Mouse (Mus musculus): ENCODE measurements around the gene Nup37. TPM values are rescaled to one million over a fixed set of nuclear protein-coding genes. Genes with fewer than 3 reads are reported as not detected.

Gene Nup37
- total and polyA plus RNA-seq, 2 experiments from 2014 or later: 10.6 to 17.8 TPM

DNA sequence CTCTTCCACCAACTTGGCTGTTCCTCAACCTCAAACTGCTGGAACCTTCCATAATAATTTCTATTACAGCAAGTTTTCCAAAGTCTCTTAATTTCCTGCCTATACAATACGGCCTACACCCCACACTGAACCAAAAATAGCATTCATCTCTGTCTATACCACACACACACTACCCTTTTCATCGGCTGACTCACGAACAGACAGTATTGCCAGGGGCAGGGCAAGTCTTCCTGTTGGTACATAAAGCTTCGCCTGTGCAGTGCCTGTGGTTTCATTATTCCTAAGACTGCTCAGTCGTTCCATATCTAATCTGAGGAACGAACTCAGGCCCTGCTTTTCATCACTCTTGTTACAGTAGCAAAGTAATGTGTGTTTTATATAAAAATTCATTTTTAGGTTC is 4.9 kb downstream of the Nup37 start:
- 90% methylated on average over 6 of the region's 6 CpGs for WGBS
- no peak overlapping the region for H3K9ac ChIP-seq (replicated peaks; ENCODE audit: low read length)
- no peaks in the 10 kb centered on the region for H3K27me3 ChIP-seq (ENCODE audit: insufficient read depth, low read length)
- H3K9me3 ChIP-seq (ENCODE audit: low read length): no peaks in the 10 kb centered on the region
- no peak overlapping the region for H3K4me3 ChIP-seq (ENCODE audit: low read length)
- no peak for ATAC-seq
- peaks cover 7% of the 10 kb centered on the region; the same call in 1 of the 2 replicates for H3K36me3 ChIP-seq (ENCODE audit: insufficient read depth, low read length)
- no peak overlapping the region for H3K4me2 ChIP-seq (ENCODE audit: low read depth, low read length)
- peaks cover 5% of the 10 kb centered on the region; the same call in 1 of the 2 replicates for H3K4me1 ChIP-seq (ENCODE audit: insufficient read depth, low read length)
- no peak overlapping the region for H3K27ac ChIP-seq
- no peak for TF ChIP-seq CTCF (IDR thresholded peaks at IDR 0.05; ENCODE audit: low read depth)
- DNase-seq (ENCODE audit: low spot score): no peak

DNA sequence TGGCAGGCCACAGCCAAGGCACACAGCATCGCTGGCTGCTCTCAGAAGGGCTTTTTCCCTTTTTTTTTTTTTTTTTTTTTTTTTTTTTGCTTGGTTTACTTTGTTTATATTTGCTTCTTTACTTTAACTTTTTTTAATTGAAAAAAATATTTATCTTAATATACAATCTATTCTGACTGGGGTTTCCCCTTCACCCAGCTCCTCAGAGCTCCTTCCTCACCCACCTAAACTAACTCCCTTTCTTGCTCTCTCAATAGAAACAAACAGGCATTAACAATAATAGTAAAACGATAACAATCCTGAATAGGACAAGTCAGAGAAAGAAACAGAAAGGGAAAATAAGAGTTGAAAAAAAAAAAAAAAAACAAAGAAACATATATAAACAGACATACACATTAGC is 15.3 kb downstream of the Nup37 start:
- no peak overlapping the region for H3K27ac ChIP-seq
- H3K27me3 ChIP-seq (ENCODE audit: insufficient read depth, low read length): no peaks in the 10 kb centered on the region
- H3K9ac ChIP-seq (replicated peaks; ENCODE audit: low read length): no peak overlapping the region
- H3K4me1 ChIP-seq (ENCODE audit: insufficient read depth, low read length): no peaks in the 10 kb centered on the region
- ATAC-seq (no peak), DNase-seq (ENCODE audit: low spot score) (no peak)
- H3K9me3 ChIP-seq (ENCODE audit: low read length): no peaks in the 10 kb centered on the region
- no peak for TF ChIP-seq CTCF (IDR thresholded peaks at IDR 0.05; ENCODE audit: low read depth)
- WGBS: 82% methylated on average over 2 of the region's 2 CpGs
- H3K4me3 ChIP-seq (ENCODE audit: low read length): no peak overlapping the region
- H3K36me3 ChIP-seq (ENCODE audit: insufficient read depth, low read length): peaks cover 9% of the 10 kb centered on the region
- no peak overlapping the region for H3K4me2 ChIP-seq (ENCODE audit: low read depth, low read length)

DNA sequence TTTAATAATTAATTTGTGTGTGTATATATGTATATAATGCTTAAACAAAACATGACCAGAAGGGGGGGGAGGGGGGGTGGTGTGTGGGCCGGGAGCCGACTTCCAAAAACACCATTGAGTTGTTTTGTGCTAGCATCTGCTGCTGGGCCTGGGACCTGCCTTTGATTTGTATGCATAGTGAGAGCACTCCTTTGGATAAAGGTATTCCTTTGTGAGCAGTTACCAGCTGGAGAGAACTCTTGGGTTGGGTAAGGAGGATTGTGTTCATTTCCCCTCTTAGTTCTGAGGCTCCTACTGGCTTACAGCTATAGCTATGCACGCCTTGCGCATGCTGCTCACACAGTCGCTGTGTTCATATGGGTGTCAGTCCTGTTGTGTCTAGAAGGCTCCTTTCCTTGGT is 15.9 kb downstream of the Nup37 start:
- Histone ChIP-seq H3K36me3 (ENCODE audit: insufficient read depth, low read length) (peaks cover 9% of the 10 kb centered on the region), H3K9ac (replicated peaks; ENCODE audit: low read length) (no peak overlapping the region), H3K27ac (no peak overlapping the region), H3K27me3 (ENCODE audit: insufficient read depth, low read length) (no peaks in the 10 kb centered on the region), H3K9me3 (ENCODE audit: low read length) (no peaks in the 10 kb centered on the region), H3K4me3 (ENCODE audit: low read length) (no peak overlapping the region), H3K4me1 (ENCODE audit: insufficient read depth, low read length) (no peaks in the 10 kb centered on the region), H3K4me2 (ENCODE audit: low read depth, low read length) (no peak overlapping the region)
- TF ChIP-seq CTCF (IDR thresholded peaks at IDR 0.05; ENCODE audit: low read depth): no peak
- DNase-seq (ENCODE audit: low spot score): no peak
- 84% methylated on average over 5 of the region's 5 CpGs for WGBS
- ATAC-seq: no peak

DNA sequence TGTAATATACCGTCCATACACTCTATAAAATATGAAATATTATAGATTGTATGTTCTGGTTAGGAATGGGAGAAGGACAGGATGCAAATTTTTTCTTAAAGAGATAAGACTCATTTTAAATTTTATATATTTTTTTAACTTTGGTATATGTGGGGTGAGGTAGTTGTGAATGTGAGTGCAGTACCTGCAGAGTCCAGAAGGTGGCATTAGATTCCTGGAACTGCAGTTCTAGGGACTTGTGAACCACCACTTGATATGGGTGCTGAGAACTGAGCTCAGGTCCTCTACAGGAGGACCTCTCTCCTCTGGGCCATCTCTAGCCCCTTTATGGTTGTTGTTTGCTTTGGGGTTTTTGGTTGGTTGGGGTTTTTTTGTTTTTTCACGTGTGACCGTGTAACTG is 19.4 kb downstream of the Nup37 start:
- H3K4me3 ChIP-seq (ENCODE audit: low read length): no peak overlapping the region
- no peaks in the 10 kb centered on the region for H3K4me1 ChIP-seq (ENCODE audit: insufficient read depth, low read length)
- H3K27ac ChIP-seq: no peak overlapping the region
- no peaks in the 10 kb centered on the region for H3K9me3 ChIP-seq (ENCODE audit: low read length)
- no peak for DNase-seq (ENCODE audit: low spot score)
- WGBS: 94% methylated on average over 3 of the region's 3 CpGs
- no peak overlapping the region for H3K4me2 ChIP-seq (ENCODE audit: low read depth, low read length)
- H3K27me3 ChIP-seq (ENCODE audit: insufficient read depth, low read length): no peaks in the 10 kb centered on the region
- H3K9ac ChIP-seq (replicated peaks; ENCODE audit: low read length): no peak overlapping the region
- no peak for ATAC-seq
- TF ChIP-seq CTCF (IDR thresholded peaks at IDR 0.05; ENCODE audit: low read depth): peak; percentile 25; the same call in 1 of the 2 replicates
- no peaks in the 10 kb centered on the region; the same call in 1 of the 2 replicates for H3K36me3 ChIP-seq (ENCODE audit: insufficient read depth, low read length)

DNA sequence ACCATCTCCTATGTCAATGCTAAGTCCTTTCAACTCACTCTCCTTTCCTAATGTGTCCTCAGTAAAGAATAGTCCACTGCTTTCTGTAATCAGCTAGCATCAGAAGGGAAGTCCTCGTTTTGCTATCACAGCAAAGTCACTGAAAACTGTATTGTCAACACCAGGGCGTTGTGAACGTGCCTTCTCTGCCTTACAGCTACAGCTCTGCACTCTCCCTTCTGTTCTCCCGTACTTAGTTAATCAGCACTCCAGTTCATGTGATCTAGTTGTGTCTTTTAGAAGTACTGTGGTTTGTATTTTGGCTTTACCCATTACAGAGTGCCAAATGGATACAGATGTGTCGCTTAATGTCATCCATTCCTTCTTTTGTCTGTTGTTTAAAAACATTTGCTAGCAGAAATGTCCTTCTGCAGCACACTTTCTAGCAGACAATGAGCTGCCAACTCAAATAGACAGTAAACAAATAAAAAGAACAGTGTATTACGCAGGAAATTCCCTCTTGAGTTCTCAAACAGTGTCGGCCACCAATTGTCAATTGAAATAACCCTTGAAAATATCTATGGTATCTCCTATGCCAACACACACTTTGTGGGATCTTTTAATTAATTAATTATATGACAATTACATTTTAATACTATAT is 20.8 kb downstream of the Nup37 start:
- Histone ChIP-seq H3K36me3 (ENCODE audit: insufficient read depth, low read length) (no peaks in the 10 kb centered on the region; the same call in 1 of the 2 replicates), H3K9ac (replicated peaks; ENCODE audit: low read length) (no peak overlapping the region), H3K27ac (no peak overlapping the region), H3K4me2 (ENCODE audit: low read depth, low read length) (no peak overlapping the region), H3K27me3 (ENCODE audit: insufficient read depth, low read length) (no peaks in the 10 kb centered on the region), H3K4me3 (ENCODE audit: low read length) (no peak overlapping the region), H3K9me3 (ENCODE audit: low read length) (no peaks in the 10 kb centered on the region), H3K4me1 (ENCODE audit: insufficient read depth, low read length) (no peaks in the 10 kb centered on the region)
- TF ChIP-seq CTCF (IDR thresholded peaks at IDR 0.05; ENCODE audit: low read depth): no peak
- ATAC-seq (no peak), DNase-seq (ENCODE audit: low spot score) (no peak)
- 80% methylated on average over 7 of the region's 7 CpGs for WGBS

DNA sequence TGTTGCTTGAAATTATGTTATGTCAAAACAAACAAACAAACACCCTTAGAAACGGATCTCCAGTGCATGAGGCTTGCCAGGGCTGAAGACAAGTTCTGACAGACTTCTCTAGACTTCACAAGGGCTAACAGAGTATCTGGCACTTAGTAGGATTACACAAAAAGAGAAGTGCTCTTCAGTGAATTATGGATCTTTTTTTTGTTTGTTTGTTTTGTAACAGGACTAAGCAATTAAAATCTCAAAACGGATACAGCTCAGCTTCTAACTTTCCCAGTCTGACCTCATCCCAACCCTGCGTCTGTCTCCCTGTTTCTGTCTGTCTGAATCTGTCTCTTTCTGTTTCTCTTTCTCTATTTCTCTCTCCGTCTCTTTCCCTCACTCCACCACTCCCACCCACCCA is 53.7 kb downstream of the Nup37 start:
- peaks cover 4% of the 10 kb centered on the region; the same call in 1 of the 2 replicates for H3K4me1 ChIP-seq (ENCODE audit: insufficient read depth, low read length)
- 13% methylated on average over 4 of the region's 4 CpGs for WGBS
- H3K4me2 ChIP-seq (ENCODE audit: low read depth, low read length): peak overlapping the region; percentile 65
- ATAC-seq: peak; percentile 66
- DNase-seq (ENCODE audit: low spot score): no peak
- peak overlapping the region; percentile 58 for H3K4me3 ChIP-seq (ENCODE audit: low read length)
- no peak for TF ChIP-seq CTCF (IDR thresholded peaks at IDR 0.05; ENCODE audit: low read depth)
- H3K27ac ChIP-seq: no peak overlapping the region
- no peaks in the 10 kb centered on the region for H3K9me3 ChIP-seq (ENCODE audit: low read length)
- H3K9ac ChIP-seq (replicated peaks; ENCODE audit: low read length): peak overlapping the region; percentile 76
- no peaks in the 10 kb centered on the region for H3K27me3 ChIP-seq (ENCODE audit: insufficient read depth, low read length)
- no peaks in the 10 kb centered on the region for H3K36me3 ChIP-seq (ENCODE audit: insufficient read depth, low read length)

DNA sequence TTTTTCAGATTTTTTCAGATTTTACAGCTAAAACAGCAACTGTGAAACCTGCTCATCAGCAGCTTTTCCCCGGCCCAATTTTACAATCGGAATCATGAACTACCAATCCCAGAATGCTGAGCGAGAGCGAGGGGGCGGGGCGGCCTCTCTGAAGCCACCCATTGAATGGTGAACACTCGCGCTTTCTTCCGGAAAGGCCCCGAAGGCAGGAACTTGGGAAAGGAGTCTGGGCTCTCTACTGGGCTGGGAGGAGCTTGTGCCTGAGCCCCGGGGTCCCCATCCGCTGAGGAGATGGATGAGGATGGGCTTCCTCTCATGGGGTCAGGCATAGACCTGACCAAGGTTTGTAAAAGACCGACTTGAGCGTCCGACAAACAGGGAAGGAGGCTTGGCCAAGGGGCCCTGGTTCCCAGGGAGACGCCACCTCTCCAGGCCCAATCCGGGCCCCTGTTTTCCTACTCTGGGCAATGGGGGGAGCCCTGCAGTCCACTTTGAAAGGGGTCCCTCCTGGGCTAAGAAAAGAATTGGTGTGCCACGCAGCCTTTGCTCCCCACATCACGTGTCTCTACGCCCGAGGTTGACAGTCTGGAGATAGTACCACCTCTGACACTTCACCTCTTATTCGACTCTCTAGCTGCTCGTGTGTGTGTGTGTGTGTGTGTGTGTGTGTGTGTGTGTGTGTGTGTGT is 54.3 kb downstream of the Nup37 start, which contains the start of gene Washc3:
TSS of gene Washc3 (plus strand) at position 143 of the 688 bp plus-strand sequence.
- Histone ChIP-seq H3K4me2 (ENCODE audit: low read depth, low read length) (peak within 1 kb of the TSS; percentile 65), H3K36me3 (ENCODE audit: insufficient read depth, low read length) (no peaks in the 10 kb centered on the region), H3K4me3 (ENCODE audit: low read length) (peak within 1 kb of the TSS; percentile 58), H3K9me3 (ENCODE audit: low read length) (no peaks in the 10 kb centered on the region), H3K27ac (peak within 1 kb of the TSS; percentile 91), H3K9ac (replicated peaks; ENCODE audit: low read length) (peak within 1 kb of the TSS; percentile 76), H3K4me1 (ENCODE audit: insufficient read depth, low read length) (peaks cover 4% of the 10 kb centered on the region; the same call in 1 of the 2 replicates), H3K27me3 (ENCODE audit: insufficient read depth, low read length) (no peaks in the 10 kb centered on the region)
- no peak for TF ChIP-seq CTCF (IDR thresholded peaks at IDR 0.05; ENCODE audit: low read depth)
- ATAC-seq: peak; percentile 99
- WGBS: under 1% methylated on average over 23 of the region's 23 CpGs
- DNase-seq (ENCODE audit: low spot score): peak; percentile 95

All from hindbrain, postnatal 0 days (tissue).